Mouse (Mus musculus) kidney, embryonic 16.5 days (tissue): ENCODE data around the gene Rab3gap1. TPM values are rescaled to one million over a fixed set of nuclear protein-coding genes. Genes with fewer than 3 reads are reported as not detected.
"Not testable (repeated sequence)": the region's sequence is repeated elsewhere in the genome, so short reads cannot be mapped to it uniquely, and the experiment has no call there.

Experiments
- ATAC-seq: fragments of 200-750 bp; cut with Nextera tagmentation; 2 replicates; pipeline ENCODE4 v1.8.0; 2017; ENCODE audit warnings: moderate TSS enrichment; ENCODE audit not compliant: low FRiP score, low TSS enrichment
- H3K27ac ChIP-seq: fragments of 300-500 bp; sonication (generic); 2 replicates; pipeline ENCODE4 v1.5.1; 2014; ENCODE audit warnings: low read length
- H3K27me3 ChIP-seq: fragments of 300-500 bp; sonication (generic); 2 replicates; pipeline ENCODE4 v1.6.1; 2014; ENCODE audit warnings: low read length, control low read depth, mixed read lengths; ENCODE audit not compliant: insufficient read depth
- H3K36me3 ChIP-seq: fragments of 300-500 bp; sonication (generic); 2 replicates; pipeline ENCODE4 v1.6.1; 2014; ENCODE audit warnings: low read length, control low read depth, mixed read lengths; ENCODE audit not compliant: insufficient read depth
- H3K4me1 ChIP-seq: fragments of 300-500 bp; sonication (generic); 2 replicates; pipeline ENCODE4 v1.6.1; 2014; ENCODE audit warnings: low read length, control low read depth, mixed read lengths; ENCODE audit not compliant: insufficient read depth
- H3K4me2 ChIP-seq: fragments of 300-500 bp; sonication (generic); replicated peaks from 2 replicates; pipeline ENCODE4 v1.6.1; 2014; ENCODE audit warnings: low read depth, low read length
- H3K4me3 ChIP-seq: fragments of 300-500 bp; sonication (generic); 2 replicates; pipeline ENCODE4 v1.5.1; 2014; ENCODE audit warnings: mild to moderate bottlenecking, low read length
- H3K9ac ChIP-seq: fragments of 300-500 bp; sonication (generic); replicated peaks from 2 replicates; pipeline ENCODE4 v1.6.1; 2014; ENCODE audit warnings: low read length
- H3K9me3 ChIP-seq: fragments of 300-500 bp; sonication (generic); 2 replicates; pipeline ENCODE4 v1.6.1; 2016; ENCODE audit warnings: low read length, control low read depth
- WGBS: fragments of 180-500 bp; shearing (Covaris S2); extraction: QIAGEN DNeasy Blood & Tissue Kit; methylation state at CpG from one replicate; pipeline ENCODE4 v1.1.7; 2014; 5-methylcytosine and 5-hydroxymethylcytosine counted together
- polyA plus RNA-seq: library from polyadenylated mRNA; unstranded; fragments of >200 nt; fragmentation: Nextera tagmentation; extraction: Ambion mirVana; gene quantifications from 2 replicates; pipeline ENCODE4 v1.2.1, GENCODE M21; 2015

The Rab3gap1 gene
- polyA plus RNA-seq, 1 experiment from 2014 or later = 25.4 TPM

DNA sequence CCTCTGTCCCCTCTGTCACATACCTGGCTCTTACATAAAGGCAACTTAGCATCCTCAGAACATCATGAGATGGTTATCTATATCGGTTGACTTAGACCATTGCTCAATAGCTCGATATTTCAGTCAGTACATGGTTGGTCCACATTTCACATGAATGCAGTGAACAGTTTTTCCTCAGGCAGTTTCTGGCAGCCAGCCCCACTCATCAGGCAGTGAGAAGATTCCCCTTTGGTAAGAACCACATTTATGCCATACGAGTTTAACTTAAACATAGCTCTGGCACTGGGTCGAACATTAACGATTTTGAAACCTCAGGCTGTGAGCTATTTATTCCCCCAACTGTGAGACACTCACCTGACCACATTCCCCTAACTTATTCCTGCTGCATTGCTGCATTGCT is 80.2 kb downstream of the Rab3gap1 start:
- Histone ChIP-seq H3K27ac (0 out of 2 replicates have a peak overlapping the region, but pooled peaks have one; percentile 3), H3K4me2 (no peak overlapping the region), H3K9ac (no peak overlapping the region), H3K4me3 (no peak overlapping the region), H3K4me1 (no peaks in the 10 kb centered on the region), H3K27me3 (no peaks in the 10 kb centered on the region), H3K9me3 (peaks cover 6% of the 10 kb centered on the region; the same call in 1 of the 2 replicates), H3K36me3 (peaks cover 18% of the 10 kb centered on the region)
- peak; percentile 40; the same call in 1 of the 2 replicates for ATAC-seq
- 85% methylated on average over 5 of the region's 5 CpGs for WGBS

DNA sequence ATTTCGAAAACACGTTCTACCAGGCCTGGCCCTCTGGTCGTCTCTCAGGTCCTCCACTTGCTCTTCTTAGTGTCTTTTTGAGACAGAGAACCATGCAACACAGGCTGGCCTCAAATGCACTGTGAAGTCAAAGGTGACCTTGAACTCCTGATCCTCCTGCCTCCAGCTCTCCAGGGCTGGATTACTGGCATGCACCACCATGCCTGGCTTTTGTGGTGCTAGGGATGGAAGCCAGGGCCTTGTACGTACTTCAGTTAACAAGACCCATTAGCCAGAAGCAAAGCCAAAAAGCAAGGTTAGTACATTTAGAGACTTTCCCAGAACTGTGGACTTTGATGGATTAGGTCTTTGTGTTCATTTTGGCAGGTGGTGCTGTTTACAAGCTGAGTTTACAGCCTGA is 83.7 kb downstream of the Rab3gap1 start:
- Histone ChIP-seq H3K4me3 (no peak overlapping the region), H3K9ac (no peak overlapping the region), H3K36me3 (peaks cover 11% of the 10 kb centered on the region), H3K9me3 (peaks cover 6% of the 10 kb centered on the region; the same call in 1 of the 2 replicates), H3K4me2 (no peak overlapping the region), H3K27ac (no peak overlapping the region), H3K27me3 (no peaks in the 10 kb centered on the region), H3K4me1 (no peaks in the 10 kb centered on the region)
- WGBS = 93% methylated on average over 4 of the region's 4 CpGs
- no peak for ATAC-seq

DNA sequence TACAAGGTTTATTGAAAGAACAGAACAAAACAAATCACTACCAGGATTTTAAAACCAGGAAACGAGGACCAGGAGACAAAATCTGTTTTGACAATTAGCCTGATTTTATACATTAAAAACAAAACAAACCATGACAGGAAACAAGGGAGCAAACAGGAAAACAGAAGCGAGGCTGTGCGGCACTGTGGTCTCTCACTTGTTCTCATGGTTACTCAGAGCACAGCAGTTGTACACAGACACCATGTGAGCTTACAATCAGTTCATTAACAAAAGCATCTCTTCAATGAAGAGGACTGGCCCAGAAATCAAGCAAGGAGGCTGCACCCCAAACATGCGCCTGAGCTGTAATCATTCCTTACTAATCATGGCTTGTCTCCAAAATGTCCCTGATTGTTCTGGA is 85.6 kb downstream of the Rab3gap1 start:
- H3K4me1 ChIP-seq, H3K36me3 ChIP-seq, H3K9me3 ChIP-seq, H3K4me3 ChIP-seq, ATAC-seq, H3K4me2 ChIP-seq, H3K9ac ChIP-seq, H3K27ac ChIP-seq, H3K27me3 ChIP-seq: not testable (repeated sequence)
- WGBS = 86% methylated on average over 4 of the region's 4 CpGs

DNA sequence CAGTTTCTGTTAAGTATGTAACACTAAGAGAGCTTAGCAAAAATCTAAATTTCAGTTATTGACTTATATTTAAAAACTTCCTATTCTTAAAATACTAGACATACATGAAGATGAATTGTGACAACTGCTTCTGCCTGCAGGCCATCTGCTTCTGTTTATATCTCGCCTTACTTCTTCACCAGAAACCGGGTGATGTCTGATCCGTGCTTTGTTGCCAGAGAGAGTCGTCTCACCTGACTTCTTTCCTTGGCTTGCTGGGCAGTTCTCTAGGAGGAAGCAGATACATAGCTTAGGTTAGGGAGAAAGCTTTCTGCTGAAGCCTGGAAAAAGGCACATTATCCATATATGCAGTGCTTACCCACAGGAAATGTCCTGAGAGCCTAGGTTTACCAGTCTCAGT is 86.2 kb downstream of the Rab3gap1 start:
- H3K27ac ChIP-seq = no peak overlapping the region
- peaks cover 3% of the 10 kb centered on the region; the same call in 1 of the 2 replicates for H3K36me3 ChIP-seq
- no peak overlapping the region for H3K9ac ChIP-seq
- H3K4me1 ChIP-seq = peaks cover 6% of the 10 kb centered on the region
- no peak for ATAC-seq
- no peak overlapping the region for H3K4me2 ChIP-seq
- H3K27me3 ChIP-seq = no peaks in the 10 kb centered on the region
- no peaks in the 10 kb centered on the region for H3K9me3 ChIP-seq
- 80% methylated on average over 4 of the region's 4 CpGs for WGBS
- no peak overlapping the region for H3K4me3 ChIP-seq

DNA sequence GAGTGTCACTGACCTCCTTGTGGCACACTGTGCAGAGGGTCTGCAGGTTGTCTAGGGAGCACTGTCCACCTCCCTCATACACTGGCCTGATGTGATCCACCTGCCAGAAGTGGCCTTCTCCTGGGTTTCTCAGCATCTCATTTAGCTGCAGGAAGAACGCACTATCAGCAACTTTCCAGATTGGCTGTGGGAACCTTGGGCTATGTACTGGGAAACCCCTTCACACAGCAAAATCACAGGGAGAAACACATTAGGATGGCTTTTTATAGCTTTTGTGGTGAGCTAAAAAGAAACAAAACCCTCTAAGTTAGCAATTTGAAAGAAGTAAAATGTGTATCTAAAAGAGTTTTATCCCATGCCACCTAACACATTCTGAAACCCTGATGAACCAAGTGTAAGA is 88.0 kb downstream of the Rab3gap1 start:
- no peaks in the 10 kb centered on the region for H3K9me3 ChIP-seq
- H3K4me1 ChIP-seq = peaks cover 7% of the 10 kb centered on the region
- H3K36me3 ChIP-seq = peaks cover 8% of the 10 kb centered on the region; the same call in 1 of the 2 replicates
- no peak overlapping the region for H3K4me2 ChIP-seq
- H3K9ac ChIP-seq = no peak overlapping the region
- H3K27me3 ChIP-seq = no peaks in the 10 kb centered on the region
- no peak for ATAC-seq
- H3K27ac ChIP-seq = no peak overlapping the region
- WGBS = 96% methylated on average over 1 of the region's 1 CpGs
- H3K4me3 ChIP-seq = no peak overlapping the region

DNA sequence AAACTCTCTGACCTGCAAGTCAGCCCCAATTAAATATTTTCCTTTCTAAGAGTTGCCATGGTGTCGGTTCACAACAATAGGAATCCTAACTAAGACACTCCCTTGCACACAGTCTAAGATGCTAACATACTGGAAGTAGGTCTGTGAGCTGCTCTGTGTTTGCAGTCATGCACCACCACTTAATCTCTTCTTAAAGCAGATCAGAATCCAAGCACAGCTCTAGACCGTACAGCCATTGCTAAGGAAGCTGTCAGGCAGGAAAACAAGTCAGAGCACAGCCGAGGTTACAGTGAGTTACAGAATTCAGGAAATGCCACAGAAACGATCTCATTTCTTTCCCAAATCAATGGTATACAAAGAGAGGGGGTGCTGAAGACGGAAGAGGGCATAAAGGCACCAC is 90.2 kb downstream of the Rab3gap1 start:
- H3K9me3 ChIP-seq = no peaks in the 10 kb centered on the region
- H3K4me1 ChIP-seq = peaks cover 7% of the 10 kb centered on the region
- peak overlapping the region; percentile 76 for H3K27ac ChIP-seq
- 49% methylated on average over 5 of the region's 5 CpGs for WGBS
- H3K9ac ChIP-seq = no peak overlapping the region; the same call in 1 of the 2 replicates
- no peak overlapping the region; the same call in 1 of the 2 replicates for H3K4me2 ChIP-seq
- ATAC-seq = 0 out of 2 replicates have a peak, but pooled peaks have one; percentile 61
- H3K36me3 ChIP-seq = peaks cover 9% of the 10 kb centered on the region; the same call in 1 of the 2 replicates
- no peak overlapping the region for H3K4me3 ChIP-seq
- no peaks in the 10 kb centered on the region for H3K27me3 ChIP-seq

DNA sequence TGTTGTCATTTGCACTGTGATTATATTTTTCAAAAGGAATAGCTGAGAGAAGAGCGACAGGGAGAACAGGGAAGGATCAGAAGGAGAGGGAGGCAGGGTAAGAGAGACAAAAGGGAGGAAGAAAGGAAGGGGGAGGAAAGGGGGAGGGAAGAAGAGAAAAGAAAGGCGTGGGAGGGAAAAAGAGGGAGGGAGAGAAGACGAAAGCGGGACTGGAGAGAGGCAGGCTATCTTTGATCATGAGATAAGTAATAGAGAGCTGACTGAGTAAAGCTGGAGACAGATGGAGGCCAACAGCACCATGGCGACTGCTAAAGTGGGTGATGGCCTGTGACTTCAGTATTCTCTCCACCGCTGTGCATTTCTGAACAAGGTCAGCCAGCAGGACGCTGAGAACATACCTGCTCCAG is 90.7 kb downstream of the Rab3gap1 start:
- H3K27me3 ChIP-seq = no peaks in the 10 kb centered on the region
- 0 out of 2 replicates have a peak, but pooled peaks have one; percentile 51 for ATAC-seq
- WGBS = 33% methylated on average over 7 of the region's 7 CpGs
- no peak overlapping the region; the same call in 1 of the 2 replicates for H3K4me2 ChIP-seq
- no peaks in the 10 kb centered on the region for H3K9me3 ChIP-seq
- H3K4me1 ChIP-seq = peaks cover 7% of the 10 kb centered on the region
- H3K36me3 ChIP-seq = 0 out of 2 replicates have a peak, but pooled peaks cover 7% of the 10 kb centered on the region
- H3K9ac ChIP-seq = no peak overlapping the region; the same call in 1 of the 2 replicates
- H3K4me3 ChIP-seq = no peak overlapping the region
- H3K27ac ChIP-seq = peak overlapping the region; percentile 76

DNA sequence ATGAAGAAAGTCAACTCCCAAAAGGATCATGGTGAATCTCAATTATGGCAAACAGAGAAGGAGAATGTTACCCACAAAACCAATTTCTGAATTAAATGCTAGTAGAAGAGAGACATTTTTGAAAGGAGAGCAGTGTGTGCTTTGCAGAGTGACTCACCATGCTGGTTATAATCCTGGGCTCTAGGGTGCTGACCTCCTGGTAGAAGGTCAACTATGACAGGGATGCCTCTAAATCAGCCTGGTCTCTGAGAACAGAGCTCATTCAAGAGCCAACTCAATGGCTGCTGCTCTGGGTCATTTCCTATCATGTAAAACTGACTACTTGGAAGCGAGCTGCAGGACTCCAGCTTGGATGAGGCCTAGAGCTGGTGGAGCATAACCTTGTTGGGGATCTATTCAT is 92.6 kb downstream of the Rab3gap1 start:
- Histone ChIP-seq H3K36me3 (0 out of 2 replicates have a peak, but pooled peaks cover 7% of the 10 kb centered on the region), H3K9ac (no peak overlapping the region), H3K9me3 (no peaks in the 10 kb centered on the region), H3K4me2 (no peak overlapping the region), H3K27me3 (no peaks in the 10 kb centered on the region), H3K27ac (no peak overlapping the region), H3K4me3 (no peak overlapping the region), H3K4me1 (peaks cover 7% of the 10 kb centered on the region)
- ATAC-seq = no peak
- 89% methylated on average over 1 of the region's 1 CpGs for WGBS

DNA sequence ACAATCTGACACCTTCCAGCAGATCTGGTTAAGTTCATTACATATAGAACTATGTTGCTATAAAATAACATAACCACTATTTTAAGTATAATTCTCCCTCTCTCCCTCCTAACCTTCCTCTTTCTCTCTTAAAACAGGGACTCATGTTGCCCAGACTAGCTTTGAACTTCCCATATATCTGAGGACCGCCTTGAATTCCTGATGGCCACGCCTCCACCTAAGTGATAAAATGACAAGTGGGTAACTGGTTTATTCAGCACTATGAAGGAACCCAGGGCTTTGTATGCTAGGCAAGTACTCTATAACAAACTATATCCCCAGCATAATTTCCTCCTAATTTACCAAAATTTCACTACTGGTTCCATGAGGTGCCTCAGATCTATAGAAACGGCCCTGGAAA is 94.8 kb downstream of the Rab3gap1 start:
- no peak for ATAC-seq
- peaks cover 7% of the 10 kb centered on the region for H3K4me1 ChIP-seq
- WGBS = 89% methylated on average over 3 of the region's 3 CpGs
- 0 out of 2 replicates have a peak, but pooled peaks cover 7% of the 10 kb centered on the region for H3K36me3 ChIP-seq
- H3K9me3 ChIP-seq = no peaks in the 10 kb centered on the region
- no peaks in the 10 kb centered on the region for H3K27me3 ChIP-seq
- no peak overlapping the region for H3K9ac ChIP-seq
- no peak overlapping the region for H3K4me3 ChIP-seq
- H3K4me2 ChIP-seq = no peak overlapping the region
- H3K27ac ChIP-seq = no peak overlapping the region

DNA sequence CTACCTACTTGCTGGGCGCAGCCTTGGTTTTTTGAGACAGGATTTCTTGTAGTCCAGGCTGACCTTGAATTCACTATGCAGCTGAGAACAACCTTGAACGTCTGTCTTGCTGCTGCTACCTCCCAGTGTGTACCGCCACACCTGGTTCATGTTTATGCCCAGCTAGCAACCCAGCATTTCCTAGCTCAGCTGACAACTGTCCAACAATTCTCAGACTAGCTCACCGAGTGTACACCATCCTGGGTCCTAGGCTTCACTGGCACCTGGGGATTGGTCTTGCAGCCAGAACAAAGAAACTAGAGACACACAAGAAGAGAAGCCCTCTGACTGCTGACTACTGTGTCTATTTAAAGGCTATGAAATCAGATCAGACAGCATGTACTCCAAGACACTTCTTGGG is 102.3 kb downstream of the Rab3gap1 start:
- no peak overlapping the region for H3K9ac ChIP-seq
- no peak overlapping the region for H3K4me2 ChIP-seq
- no peak overlapping the region for H3K27ac ChIP-seq
- H3K4me3 ChIP-seq = no peak overlapping the region
- 0 out of 2 replicates have a peak, but pooled peaks cover 2% of the 10 kb centered on the region for H3K36me3 ChIP-seq
- no peaks in the 10 kb centered on the region for H3K4me1 ChIP-seq
- ATAC-seq = no peak
- 86% methylated on average over 4 of the region's 4 CpGs for WGBS
- H3K9me3 ChIP-seq = no peaks in the 10 kb centered on the region
- H3K27me3 ChIP-seq = no peaks in the 10 kb centered on the region
